Comparison of ENCODE assay signal across 8 mouse cellular contexts in genomic region chr4:152339293-152339790, GRCm38 (mm10). TPM values are rescaled to one million over a fixed set of nuclear protein-coding genes. Genes with fewer than 3 reads are reported as not detected.
DNase-seq lines count a peak whose midpoint lies in the region; ATAC-seq and TF ChIP-seq lines count a peak whose summit lies in the region.
"Had no signal": no experiment of that assay in that cellular context is flagged by ENCODE, and none has a peak within 500 bp of the region (broad histone marks: within the 10 kb centered on the region; RNA-seq: fewer than 3 reads in every experiment).

No protein-coding gene starts in this region.

- H3K9ac ChIP-seq in lung, embryonic 16.5 days (ENCODE audit: low read length): no peak overlapping the region
- H3K9ac ChIP-seq in forebrain, embryonic 14.5 days (ENCODE audit: low read length): peak overlapping the region; percentile 83
- peak overlapping the region; percentile 37 for H3K9ac ChIP-seq in limb, embryonic 11.5 days (ENCODE audit: low read length)

- peak overlapping the region; percentile 54 for H3K4me3 ChIP-seq in lung, embryonic 16.5 days (ENCODE audit: low read length)
- H3K4me3 ChIP-seq in forebrain, embryonic 14.5 days (ENCODE audit: low read depth, low read length): peak overlapping the region; percentile 71
- H3K4me3 ChIP-seq in limb, embryonic 11.5 days (ENCODE audit: low read depth, low read length): peak overlapping the region; percentile 44
- H3K4me3 ChIP-seq in olfactory bulb, adult 2 months (ENCODE audit: insufficient read depth, low read depth, low read length): peak overlapping the region; percentile 73

- DNase-seq in lung, postnatal 4 days: no peak
- DNase-seq in forebrain, embryonic 14.5 days (ENCODE audit: low spot score): peak; percentile 21
- DNase-seq in limb, embryonic 11.5 days (ENCODE audit: low spot score): no peak
- DNase-seq in adrenal gland, postnatal 25 days: no peak
- DNase-seq: layer of hippocampus, postnatal 36 days had no signal

- WGBS in lung, embryonic 16.5 days: 4% methylated on average over 25 of the region's 26 CpGs
- 2% methylated on average over 12 of the region's 26 CpGs for WGBS in forebrain, embryonic 14.5 days
- WGBS in limb, embryonic 11.5 days: 4% methylated on average over 7 of the region's 26 CpGs
- WGBS in olfactory bulb, adult 2 months: 3% methylated on average over 26 of the region's 26 CpGs

- H3K4me2 ChIP-seq in lung, embryonic 16.5 days (ENCODE audit: low read depth, low read length): peak overlapping the region; percentile 99
- H3K4me2 ChIP-seq in forebrain, embryonic 14.5 days (ENCODE audit: low read length): peak overlapping the region; percentile 100
- peak overlapping the region; percentile 99 for H3K4me2 ChIP-seq in limb, embryonic 11.5 days (ENCODE audit: low read depth, severe bottlenecking)

- H3K36me3 ChIP-seq in lung, embryonic 16.5 days (ENCODE audit: control insufficient read depth, insufficient read depth, low read length): peaks cover 12% of the 10 kb centered on the region
- H3K36me3 ChIP-seq in forebrain, embryonic 14.5 days (ENCODE audit: control insufficient read depth, insufficient read depth, low read length): peaks cover 15% of the 10 kb centered on the region
- H3K36me3 ChIP-seq in limb, embryonic 11.5 days (ENCODE audit: control insufficient read depth, insufficient read depth, low read length): peaks cover under 1% of the 10 kb centered on the region

- TF ChIP-seq POLR2A in olfactory bulb, adult 2 months (IDR thresholded peaks at IDR 0.05; ENCODE audit: insufficient read depth, low read depth, low read length): no peak

- peaks cover 50% of the 10 kb centered on the region for H3K27me3 ChIP-seq in lung, embryonic 16.5 days (ENCODE audit: control insufficient read depth, insufficient read depth, low read depth, low read length)
- H3K27me3 ChIP-seq in forebrain, embryonic 14.5 days (replicated peaks; ENCODE audit: control insufficient read depth, insufficient read depth, low read length): 0 out of 2 replicates have a peak, but pooled peaks cover 5% of the 10 kb centered on the region
- peaks cover 40% of the 10 kb centered on the region for H3K27me3 ChIP-seq in limb, embryonic 11.5 days (ENCODE audit: control insufficient read depth, insufficient read depth, low read length)

- H3K4me1 ChIP-seq in lung, embryonic 16.5 days (replicated peaks; ENCODE audit: control insufficient read depth, insufficient read depth, low read length): peaks cover 12% of the 10 kb centered on the region
- H3K4me1 ChIP-seq in forebrain, embryonic 14.5 days (ENCODE audit: control insufficient read depth, insufficient read depth, low read length): peaks cover 11% of the 10 kb centered on the region; the same call in 1 of the 2 replicates
- H3K4me1 ChIP-seq in limb, embryonic 11.5 days (ENCODE audit: control insufficient read depth, insufficient read depth, low read length): peaks cover 10% of the 10 kb centered on the region; the same call in 1 of the 2 replicates
- H3K4me1 ChIP-seq in olfactory bulb, adult 2 months (ENCODE audit: control insufficient read depth, insufficient read depth, low read length): peaks cover 49% of the 10 kb centered on the region

- TF ChIP-seq CTCF in olfactory bulb, adult 2 months (IDR thresholded peaks at IDR 0.05; ENCODE audit: insufficient read depth, low read depth, low read length): no peak

- no peaks in the 10 kb centered on the region for H3K9me3 ChIP-seq in lung, embryonic 16.5 days (ENCODE audit: control insufficient read depth, low read length)
- no peaks in the 10 kb centered on the region for H3K9me3 ChIP-seq in forebrain, embryonic 14.5 days (replicated peaks; ENCODE audit: control insufficient read depth, low read length)
- H3K9me3 ChIP-seq in limb, embryonic 11.5 days (ENCODE audit: control insufficient read depth, low read length): no peaks in the 10 kb centered on the region

- peak; percentile 11; the same call in 1 of the 2 replicates for ATAC-seq in lung, embryonic 16.5 days (ENCODE audit: low read depth)
- ATAC-seq in forebrain, embryonic 14.5 days: peak; percentile 47
- ATAC-seq in limb, embryonic 11.5 days (ENCODE audit: insufficient number of reproducible peaks, low FRiP score, low TSS enrichment, low read depth): no peak
- no peak for ATAC-seq in megakaryocyte-erythroid progenitor cell, adult 5-6 weeks (replicated peaks; ENCODE audit: low FRiP score, low TSS enrichment, poor library complexity, severe bottlenecking)

- H3K27ac ChIP-seq in lung, embryonic 16.5 days (ENCODE audit: low read length): no peak overlapping the region
- peak overlapping the region; percentile 82 for H3K27ac ChIP-seq in forebrain, embryonic 14.5 days (ENCODE audit: low read depth, low read length)
- no peak overlapping the region for H3K27ac ChIP-seq in limb, embryonic 11.5 days (replicated peaks; ENCODE audit: low read depth, low read length)
- H3K27ac ChIP-seq in olfactory bulb, adult 2 months (ENCODE audit: insufficient read depth, low read depth, low read length): peak overlapping the region; percentile 58; the same call in 1 of the 2 replicates

RNA-seq across cellular contexts. Expression of gene Chd5, which starts 0.9 kb away (rescaled TPM):
- polyA plus RNA-seq in lung, embryonic 16.5 days (2015; fragmentation: Nextera tagmentation; extraction: Ambion mirVana): 0.28 and 0.38 TPM in 2 replicates
- polyA plus RNA-seq in forebrain, embryonic 14.5 days (2014; fragmentation: Nextera tagmentation; extraction: Ambion mirVana): 15.6 and 18.6 TPM in 2 replicates
- 0.05 TPM in 1 of 2 replicates, not detected in the other for polyA plus RNA-seq in limb, embryonic 11.5 days (2014; fragmentation: Nextera tagmentation; extraction: Ambion mirVana)
- 36.3 TPM in 1 of 2 replicates, not detected in the other for polyA plus RNA-seq in olfactory bulb, adult 2 months (2012; ENCODE audit: insufficient read depth, insufficient read length, low replicate concordance, missing spikeins)
- 4.2 and 9.5 TPM in 2 replicates for total RNA-seq in adrenal gland, postnatal 25 days (2021)
- total RNA-seq in megakaryocyte-erythroid progenitor cell, adult 5-6 weeks (2014; fragmentation: Nextera tagmentation): 0.10 TPM in 1 of 2 replicates, not detected in the other
- total RNA-seq in megakaryocyte-erythroid progenitor cell, adult 5-6 weeks (2017): 0.04 TPM in 1 of 2 replicates, not detected in the other

RNA-seq across cellular contexts. Expression of gene Rpl22, which starts 13.8 kb away (rescaled TPM):
- polyA plus RNA-seq in lung, embryonic 16.5 days (2015; fragmentation: Nextera tagmentation; extraction: Ambion mirVana): 361 and 378 TPM in 2 replicates
- 196 and 235 TPM in 2 replicates for polyA plus RNA-seq in forebrain, embryonic 14.5 days (2014; fragmentation: Nextera tagmentation; extraction: Ambion mirVana)
- 453 and 467 TPM in 2 replicates for polyA plus RNA-seq in limb, embryonic 11.5 days (2014; fragmentation: Nextera tagmentation; extraction: Ambion mirVana)
- polyA plus RNA-seq in olfactory bulb, adult 2 months (2012; ENCODE audit: insufficient read depth, insufficient read length, low replicate concordance, missing spikeins): not detected in 2 replicates
- total RNA-seq in adrenal gland, postnatal 25 days (2021): 458 and 532 TPM in 2 replicates
- total RNA-seq in megakaryocyte-erythroid progenitor cell, adult 5-6 weeks (2014; fragmentation: Nextera tagmentation): 2,168 and 2,467 TPM in 2 replicates
- total RNA-seq in megakaryocyte-erythroid progenitor cell, adult 5-6 weeks (2017): 3,890 and 4,556 TPM in 2 replicates

RNA-seq across cellular contexts. Expression of gene Rnf207, which starts 20.5 kb away (rescaled TPM):
- 2.5 and 2.7 TPM in 2 replicates for polyA plus RNA-seq in lung, embryonic 16.5 days (2015; fragmentation: Nextera tagmentation; extraction: Ambion mirVana)
- polyA plus RNA-seq in forebrain, embryonic 14.5 days (2014; fragmentation: Nextera tagmentation; extraction: Ambion mirVana): 2.4 and 2.5 TPM in 2 replicates
- 0.19 and 0.92 TPM in 2 replicates for polyA plus RNA-seq in limb, embryonic 11.5 days (2014; fragmentation: Nextera tagmentation; extraction: Ambion mirVana)
- not detected in 2 replicates for polyA plus RNA-seq in olfactory bulb, adult 2 months (2012; ENCODE audit: insufficient read depth, insufficient read length, low replicate concordance, missing spikeins)
- 1.1 TPM in 1 of 2 replicates, not detected in the other for total RNA-seq in adrenal gland, postnatal 25 days (2021)
- total RNA-seq in megakaryocyte-erythroid progenitor cell, adult 5-6 weeks (2014; fragmentation: Nextera tagmentation): not detected in 2 replicates
- total RNA-seq in megakaryocyte-erythroid progenitor cell, adult 5-6 weeks (2017): 0.38 TPM in 1 of 2 replicates, not detected in the other

RNA-seq across cellular contexts. Expression of gene Icmt, which starts 42.3 kb away (rescaled TPM):
- 21.7 and 24.0 TPM in 2 replicates for polyA plus RNA-seq in lung, embryonic 16.5 days (2015; fragmentation: Nextera tagmentation; extraction: Ambion mirVana)
- 13.2 and 18.2 TPM in 2 replicates for polyA plus RNA-seq in forebrain, embryonic 14.5 days (2014; fragmentation: Nextera tagmentation; extraction: Ambion mirVana)
- polyA plus RNA-seq in limb, embryonic 11.5 days (2014; fragmentation: Nextera tagmentation; extraction: Ambion mirVana): 28.3 and 29.9 TPM in 2 replicates
- not detected in 2 replicates for polyA plus RNA-seq in olfactory bulb, adult 2 months (2012; ENCODE audit: insufficient read depth, insufficient read length, low replicate concordance, missing spikeins)
- total RNA-seq in adrenal gland, postnatal 25 days (2021): 44.9 and 48.7 TPM in 2 replicates
- 23.1 and 26.7 TPM in 2 replicates for total RNA-seq in megakaryocyte-erythroid progenitor cell, adult 5-6 weeks (2014; fragmentation: Nextera tagmentation)
- 12.6 and 12.9 TPM in 2 replicates for total RNA-seq in megakaryocyte-erythroid progenitor cell, adult 5-6 weeks (2017)

RNA-seq across cellular contexts. Expression of gene Hes3, which starts 47.9 kb away (rescaled TPM):
- not detected in 2 replicates for polyA plus RNA-seq in lung, embryonic 16.5 days (2015; fragmentation: Nextera tagmentation; extraction: Ambion mirVana)
- polyA plus RNA-seq in forebrain, embryonic 14.5 days (2014; fragmentation: Nextera tagmentation; extraction: Ambion mirVana): not detected in 2 replicates
- not detected in 2 replicates for polyA plus RNA-seq in limb, embryonic 11.5 days (2014; fragmentation: Nextera tagmentation; extraction: Ambion mirVana)
- not detected in 2 replicates for polyA plus RNA-seq in olfactory bulb, adult 2 months (2012; ENCODE audit: insufficient read depth, insufficient read length, low replicate concordance, missing spikeins)
- not detected in 2 replicates for total RNA-seq in adrenal gland, postnatal 25 days (2021)
- total RNA-seq in megakaryocyte-erythroid progenitor cell, adult 5-6 weeks (2014; fragmentation: Nextera tagmentation): not detected in 2 replicates
- total RNA-seq in megakaryocyte-erythroid progenitor cell, adult 5-6 weeks (2017): not detected in 2 replicates
- total RNA-seq: layer of hippocampus, postnatal 36 days had no signal

Comparison
In these comparisons a context has a peak if more than half of its experiments do, and no peak if none do; other contexts are left out.
1. ATAC-seq: peak in lung, embryonic 16.5 days (single experiment) and forebrain, embryonic 14.5 days (single experiment); none in limb, embryonic 11.5 days (single experiment) and megakaryocyte-erythroid progenitor cell, adult 5-6 weeks (single experiment).
2. H3K27ac ChIP-seq: peak in forebrain, embryonic 14.5 days (single experiment) and olfactory bulb, adult 2 months (single experiment); none in lung, embryonic 16.5 days (single experiment) and limb, embryonic 11.5 days (single experiment).
3. RNA of gene Chd5, which starts 0.9 kb away (polyA plus RNA-seq): 36.3 TPM in olfactory bulb, adult 2 months and 15.6 to 18.6 TPM in forebrain, embryonic 14.5 days; 0.28 to 0.38 TPM in lung, embryonic 16.5 days and 0.05 TPM in limb, embryonic 11.5 days; every median in the first group is over 10 times any median in the second.
4. Peak in every context shown above with its lines, with median percentiles within 50 percentile points of each other: H3K4me2 ChIP-seq and H3K4me3 ChIP-seq.